Mouse (Mus musculus): ENCODE measurements around the gene Wtap.
"Not testable (repeated sequence)": the region's sequence is repeated elsewhere in the genome, so short reads cannot be mapped to it uniquely, and the experiment has no call there.

The Wtap gene

DNA sequence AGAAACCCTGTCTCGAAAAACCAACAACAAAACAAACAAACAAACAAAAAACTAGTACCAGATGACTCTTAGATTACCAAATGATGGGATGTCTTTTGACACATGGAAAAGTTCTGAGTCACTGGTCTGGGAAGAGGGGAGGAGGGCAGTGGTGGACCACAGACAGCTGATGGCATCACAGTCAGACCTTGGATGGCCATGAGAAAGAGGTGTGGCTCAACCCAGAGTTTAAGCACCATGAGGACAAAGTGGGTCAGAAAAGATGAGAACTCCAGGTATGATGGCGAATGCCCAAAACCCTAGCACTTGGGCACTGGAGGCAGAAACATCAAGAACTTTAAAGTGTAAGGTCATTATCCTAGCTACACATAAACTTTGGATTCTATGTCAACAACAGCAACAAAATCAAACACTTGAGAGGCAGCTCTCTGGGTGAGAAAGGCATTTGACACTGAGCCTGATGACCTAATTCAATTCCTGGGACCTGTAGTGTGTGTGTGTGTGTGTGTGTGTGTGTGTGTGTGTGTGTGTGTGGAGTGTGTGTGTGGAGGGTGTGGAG lies 56.5 kb downstream of the Wtap start:
- POLR2A ChIA-PET, result interaction anchor here in 2 of 4 experiments (0.6 to 3.0 kb wide), 11 partner anchors 8 to 72 kb away, joined by 3 to 15 read pairs (median 4); partner anchors contain the start of genes Acat2 (in 1 of the 2), Mrpl18 (in 1 of the 2) and Tcp1 (in 1 of the 2)
- CTCF ChIA-PET, result interaction anchor here in 1 of 4 experiments (0.6 to 0.7 kb wide), 2 partner anchors 21 to 171 kb away, joined by 5 to 10 read pairs; no protein-coding TSS in a partner anchor

DNA sequence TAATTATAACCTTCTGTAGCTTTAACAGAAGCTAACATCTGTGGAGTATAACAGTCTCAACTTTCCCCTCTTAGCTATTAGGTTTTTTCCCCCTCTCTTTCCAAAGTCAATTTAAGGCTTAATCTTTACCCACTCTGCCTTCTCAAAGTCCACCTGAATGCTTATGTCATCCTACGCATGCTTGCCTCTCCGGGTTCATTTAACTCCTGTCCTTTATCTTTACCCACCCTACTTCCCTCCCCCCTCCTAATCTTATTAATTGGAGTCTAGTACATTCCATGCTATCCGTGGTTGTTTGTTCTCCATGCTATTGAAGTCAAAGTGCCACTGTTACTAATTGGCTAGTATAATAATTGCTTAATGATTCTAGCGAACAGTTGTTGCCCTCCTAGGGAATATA lies 58.2 kb downstream of the Wtap start:
- ChIA-PET POLR2A (interaction anchor here in 2 of 4 experiments (0.6 to 3.0 kb wide), 6 partner anchors 10 to 30 kb away, joined by 3 to 15 read pairs (median 7); partner anchors contain the start of genes Acat2 (in 1 of the 2), Mrpl18 (in 1 of the 2) and Tcp1 (in 1 of the 2)), CTCF (no interaction called here)

DNA sequence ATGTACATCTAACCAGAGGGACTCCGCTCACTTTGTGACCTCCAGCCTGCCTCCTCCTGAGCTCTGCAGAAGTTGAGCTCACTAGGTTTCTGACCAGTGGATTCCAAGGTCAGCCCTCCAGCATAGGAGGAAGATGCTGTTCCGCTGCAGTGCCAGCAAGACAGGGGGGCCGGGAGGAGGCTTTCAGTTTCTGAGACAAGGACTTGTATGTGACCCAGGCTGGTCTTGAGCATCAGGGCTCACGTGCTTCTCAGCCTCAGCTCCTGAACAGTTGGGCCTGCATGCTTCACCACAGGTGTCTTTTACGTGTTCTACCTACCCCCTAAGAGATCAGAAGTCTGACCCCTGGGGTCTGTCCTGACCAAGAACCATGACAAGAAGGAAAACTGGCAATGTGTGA lies 62.4 kb downstream of the Wtap start:
- POLR2A ChIA-PET, result interaction anchor here in 2 of 4 experiments (0.7 to 2.0 kb wide), 7 partner anchors 8 to 38 kb away, joined by 3 to 9 read pairs (median 3); partner anchors contain the start of genes Acat2 (in 1 of the 2), Mrpl18 (in 1 of the 2) and Tcp1 (in 1 of the 2)
- CTCF ChIA-PET, result not testable (repeated sequence)

- CTCF ChIA-PET, result interaction anchor here in 1 of 4 experiments (1.2 kb wide), 1 partner anchor 16 kb away, joined by 3 read pairs; no protein-coding TSS in a partner anchor
- POLR2A ChIA-PET, result interaction anchor here (0.7 to 3.1 kb wide), 25 partner anchors 9 to 939 kb away, joined by 3 to 42 read pairs (median 4); partner anchors contain the start of genes Mrpl18 (in 4 of the 4), Acat2 (in 3 of the 4), Tcp1 (in 3 of the 4) and Pnldc1 (in 1 of the 4)
Observed at GRCm38 (mm10) chr17:12925703-12926180, 68.2 kb downstream of the Wtap start.

GRCm38 (mm10) chr17:12925001-12925400 lies 69.0 kb downstream of the Wtap start:
- POLR2A ChIA-PET, result interaction anchor here (1.0 to 3.1 kb wide), 18 partner anchors 9 to 82 kb away, joined by 3 to 42 read pairs (median 5); partner anchors contain the start of genes Mrpl18 (in 4 of the 4), Acat2 (in 3 of the 4), Tcp1 (in 3 of the 4) and Pnldc1 (in 1 of the 4)
- CTCF ChIA-PET, result interaction anchor here in 1 of 4 experiments (1.2 kb wide), 1 partner anchor 16 kb away, joined by 3 read pairs; no protein-coding TSS in a partner anchor

GRCm38 (mm10) chr17:12921073-12921472 lies 72.9 kb downstream of the Wtap start:
- ChIA-PET POLR2A (interaction anchor here in 1 of 4 experiments (0.8 to 9.2 kb wide), 5 partner anchors 10 to 86 kb away, joined by 3 to 92 read pairs (median 3); no protein-coding TSS in a partner anchor), CTCF (no interaction called here)

Measured in embryonic stem cell, embryonic (primary cell).